Mouse (Mus musculus): Measurements from ENCODE around the gene Mpzl3.

- no peak for TF ChIP-seq CTCF (IDR thresholded peaks at IDR 0.05; ENCODE audit: low read depth)
- TF ChIP-seq EP300 (IDR thresholded peaks at IDR 0.05; ENCODE audit: low read depth): no peak
Observed at GRCm38 (mm10) chr9:45097877-45098276, 42.9 kb downstream of the Mpzl3 start.
